Mouse (Mus musculus) erythroid progenitor cell, adult 5-6 weeks (primary cell): Measurements from ENCODE around the gene Utrn. TPM values are rescaled to one million over a fixed set of nuclear protein-coding genes. Genes with fewer than 3 reads are reported as not detected.

Experiments used
- ATAC-seq: replicated peaks from 2 replicates; pipeline ENCODE4 v1.8.0; 2016; ENCODE audit warnings: moderate number of reproducible peaks, mild to moderate bottlenecking, moderate TSS enrichment, inconsistent platforms; ENCODE audit not compliant: poor library complexity, low FRiP score, severe bottlenecking
- total RNA-seq, 2 experiments: library from RNA; stranded (forward) in 1 of 2; stranded (reverse) in 1 of 2; fragments of 150-400 nt in 1 of 2; fragments of 186-747, 209-891 nt in 1 of 2; gene quantifications; 2 replicates each; pipeline versions ENCODE4 v1.2.3 to v1.2.4; 2015 to 2017; ENCODE audit warnings: low replicate concordance in 2 of 2

Gene Utrn
- total RNA-seq, 2 experiments from 2014 or later, result 6.3 to 23.5 TPM

DNA sequence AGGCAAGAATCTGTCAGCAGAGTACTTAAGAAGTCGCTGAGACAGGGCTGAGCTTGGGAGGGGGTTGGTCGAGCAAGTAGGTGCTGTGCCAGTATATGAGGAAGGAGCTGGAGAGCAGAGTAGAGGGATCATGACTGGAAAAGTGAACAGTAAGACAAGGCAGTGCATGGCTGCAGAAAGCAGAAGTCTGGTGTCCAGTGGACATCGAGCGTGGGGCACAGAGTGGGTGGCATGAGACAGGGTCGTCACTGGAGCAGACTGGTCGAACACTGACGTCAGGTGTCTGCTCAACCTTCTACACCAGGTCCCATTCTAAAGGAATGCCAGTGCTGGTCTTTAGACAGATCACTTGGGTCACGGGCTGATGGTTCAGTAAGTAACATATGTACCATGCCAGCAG is 371.6 kb downstream of the Utrn start:
- 0 out of 2 replicates have a peak, but pooled peaks have one; percentile 19 for ATAC-seq

DNA sequence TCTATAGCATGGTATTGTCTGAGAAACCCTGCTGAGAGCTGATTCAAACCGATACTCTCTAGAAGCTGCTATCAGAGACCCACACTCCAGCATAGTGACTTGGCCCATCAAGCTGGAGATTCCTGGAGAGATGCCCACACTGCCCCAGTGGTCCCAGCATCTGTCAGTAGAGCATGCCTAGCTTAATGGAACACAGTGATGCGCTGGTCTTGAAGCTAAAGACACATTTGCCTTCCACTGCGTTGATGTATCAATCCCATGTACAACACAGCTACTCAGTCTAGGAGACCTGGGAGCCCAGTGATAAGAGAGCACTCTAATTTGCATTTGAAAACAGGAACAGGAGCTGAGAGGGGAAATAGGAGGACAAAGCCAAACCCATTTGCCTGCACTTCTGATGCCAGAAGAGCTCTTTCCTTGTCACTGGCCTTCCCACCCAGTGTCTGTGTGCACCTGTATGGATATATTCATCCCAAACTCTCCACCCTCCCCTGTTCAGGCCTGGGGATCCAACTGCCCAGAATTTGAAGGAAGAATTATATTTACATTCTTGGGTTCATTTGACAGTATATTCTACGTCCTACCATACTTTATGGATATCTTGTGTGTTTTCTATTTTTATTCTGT is 379.5 kb downstream of the Utrn start:
- ATAC-seq, result no peak

DNA sequence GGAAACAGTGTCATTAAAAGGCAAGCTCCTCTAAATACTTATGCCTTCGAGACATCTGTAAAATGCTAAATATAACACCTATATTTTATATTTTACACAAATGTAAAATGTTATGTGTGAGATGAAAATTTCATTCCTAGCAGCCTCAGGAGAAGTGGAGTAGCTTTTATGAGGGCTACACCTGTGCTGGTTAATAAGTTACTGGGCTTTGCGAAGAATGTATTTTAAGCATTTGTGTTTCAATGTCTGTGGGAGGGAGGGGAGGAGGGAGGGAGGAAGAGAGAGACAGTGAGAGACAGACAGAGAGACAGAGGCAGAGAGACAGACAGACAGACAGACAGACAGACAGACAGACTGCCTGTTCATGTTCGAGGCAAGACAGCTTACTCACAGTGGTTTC is 380.6 kb downstream of the Utrn start:
- no peak for ATAC-seq

DNA sequence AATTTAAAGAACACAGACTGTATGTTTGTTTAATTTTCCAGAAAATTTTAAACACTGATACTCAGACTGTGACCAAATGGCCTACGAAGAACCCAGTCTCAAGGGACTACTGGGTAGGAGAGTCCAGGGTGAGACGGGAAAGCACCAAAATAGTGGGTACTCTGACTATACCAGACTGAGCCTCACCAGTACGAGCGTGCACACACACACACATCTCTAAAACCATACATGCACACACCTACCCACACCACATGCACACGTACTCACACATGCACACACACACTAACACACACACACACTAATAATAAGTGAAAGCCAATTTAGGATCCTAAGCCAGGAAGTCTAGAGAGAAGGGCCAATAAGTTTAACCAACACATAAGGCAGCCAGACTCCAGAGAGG is 381.0 kb downstream of the Utrn start:
- ATAC-seq, result no peak

DNA sequence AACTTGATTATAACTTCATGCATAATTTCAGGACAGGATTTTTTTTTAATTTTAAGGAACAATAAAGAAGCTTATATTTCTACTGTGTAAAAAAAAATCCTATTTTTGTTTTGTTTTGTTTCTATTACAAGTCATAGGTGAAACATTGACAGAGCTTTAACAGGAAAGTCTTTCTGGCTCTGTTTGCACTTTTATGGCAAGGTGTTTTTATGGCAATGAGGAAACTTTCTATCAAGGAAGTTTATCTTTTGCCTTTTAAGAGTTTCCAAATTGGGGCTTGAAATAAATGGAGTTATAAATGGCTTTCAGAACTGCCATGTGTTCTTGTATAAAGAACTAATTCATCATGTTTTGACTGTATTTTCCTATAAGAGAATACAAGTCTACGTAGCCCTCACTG is 385.7 kb downstream of the Utrn start:
- no peak for ATAC-seq

DNA sequence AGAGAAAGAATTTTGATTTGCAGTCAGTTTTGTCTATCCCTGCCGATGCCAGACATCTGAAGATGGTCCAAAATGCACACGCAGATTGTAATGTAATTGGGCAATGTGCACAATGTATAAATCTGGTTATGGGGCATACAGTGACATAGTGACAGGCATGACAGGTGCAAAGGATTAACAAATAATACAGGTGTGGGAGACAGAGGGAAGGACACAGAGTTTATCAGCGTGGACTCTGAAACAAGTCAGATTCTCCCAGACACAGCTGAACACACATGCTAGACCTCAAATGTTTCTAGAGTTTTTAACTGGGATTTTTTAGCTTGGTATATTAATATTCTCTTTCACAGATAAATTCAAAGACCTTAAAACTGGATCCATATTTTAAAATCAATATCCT is 386.2 kb downstream of the Utrn start:
- ATAC-seq, result no peak

DNA sequence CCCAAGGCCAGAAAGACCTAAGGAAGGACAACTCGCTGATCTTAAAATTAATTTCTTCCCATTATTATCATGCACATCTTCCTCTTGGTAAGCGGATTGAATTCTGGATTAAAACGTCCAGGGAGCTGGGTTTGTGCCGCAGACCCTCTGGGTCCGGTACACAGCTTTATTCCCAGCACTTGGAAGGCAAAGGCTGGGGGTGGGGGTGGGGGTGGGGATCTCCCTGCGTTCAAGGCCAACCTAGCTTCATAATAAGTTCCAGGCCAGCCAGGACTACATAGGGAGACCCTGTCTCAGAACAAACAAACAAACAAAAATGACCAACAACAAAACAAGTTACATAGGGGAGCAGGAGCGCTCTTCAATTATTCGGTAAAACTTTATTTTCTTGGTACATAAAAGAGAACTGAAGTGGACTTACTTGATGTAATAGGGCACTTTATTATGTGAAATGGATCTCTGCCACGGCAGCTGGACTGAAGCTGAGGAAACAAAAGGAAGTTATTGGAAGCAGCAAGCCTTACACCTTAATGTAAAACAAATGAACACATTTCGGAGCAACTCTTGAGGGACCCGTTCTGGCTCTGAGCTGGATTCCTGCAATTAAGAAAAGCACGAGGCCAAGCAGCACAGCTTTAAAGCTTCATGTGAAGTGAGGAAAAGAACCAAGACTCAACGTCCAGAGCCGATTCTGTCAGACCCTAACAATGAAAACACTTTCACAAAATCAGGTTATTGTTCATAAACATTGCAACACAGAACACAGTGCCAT is 394.1 kb downstream of the Utrn start:
- ATAC-seq, result no peak

DNA sequence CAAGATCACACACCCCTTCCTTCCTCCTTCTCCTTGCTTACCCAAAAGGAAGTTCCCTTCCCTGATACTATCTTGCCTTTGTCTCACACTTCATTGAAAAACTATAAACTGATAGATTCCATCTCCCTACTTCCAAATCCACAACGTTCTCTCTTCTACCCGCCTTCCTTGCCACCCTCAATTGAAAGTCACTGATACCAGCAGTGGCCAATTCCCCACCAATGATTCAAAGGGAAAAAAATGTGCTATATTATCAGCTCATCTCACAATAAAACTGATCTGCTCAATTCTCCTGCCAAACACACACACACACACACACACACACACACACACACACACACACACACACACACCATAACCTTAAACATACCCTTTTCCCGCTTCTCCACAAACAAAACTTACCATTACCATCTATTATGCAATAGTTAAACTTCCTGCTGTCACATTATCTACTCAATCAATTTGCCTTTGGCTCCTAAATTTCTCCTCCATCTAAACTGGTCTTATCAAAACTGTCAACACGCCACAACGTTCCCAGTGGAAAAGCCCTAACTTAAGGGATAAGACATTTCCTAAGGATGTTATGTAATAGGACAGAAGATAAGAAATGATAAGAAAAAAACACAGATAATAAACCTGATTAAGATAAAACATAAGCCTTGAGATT is 399.6 kb downstream of the Utrn start:
- no peak for ATAC-seq

DNA sequence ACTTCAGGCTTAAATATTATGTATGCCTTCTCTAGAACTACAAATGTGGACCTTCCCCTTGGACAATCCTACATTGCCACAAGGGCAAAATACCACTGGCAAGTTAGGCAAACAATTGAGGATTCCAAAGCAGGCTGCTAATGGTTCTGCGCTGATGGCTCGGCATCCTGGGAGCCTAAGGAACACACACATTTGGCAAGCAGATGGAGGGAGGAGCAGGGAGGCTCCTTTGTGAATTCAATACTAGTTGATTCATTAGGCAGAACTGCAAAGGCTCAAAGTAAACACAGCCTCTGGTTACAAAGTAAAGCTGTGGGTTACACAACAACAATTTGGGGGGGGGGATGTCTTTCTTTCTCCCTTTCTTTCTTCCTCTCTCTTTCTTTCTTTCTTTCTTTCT is 401.6 kb downstream of the Utrn start:
- no peak for ATAC-seq

DNA sequence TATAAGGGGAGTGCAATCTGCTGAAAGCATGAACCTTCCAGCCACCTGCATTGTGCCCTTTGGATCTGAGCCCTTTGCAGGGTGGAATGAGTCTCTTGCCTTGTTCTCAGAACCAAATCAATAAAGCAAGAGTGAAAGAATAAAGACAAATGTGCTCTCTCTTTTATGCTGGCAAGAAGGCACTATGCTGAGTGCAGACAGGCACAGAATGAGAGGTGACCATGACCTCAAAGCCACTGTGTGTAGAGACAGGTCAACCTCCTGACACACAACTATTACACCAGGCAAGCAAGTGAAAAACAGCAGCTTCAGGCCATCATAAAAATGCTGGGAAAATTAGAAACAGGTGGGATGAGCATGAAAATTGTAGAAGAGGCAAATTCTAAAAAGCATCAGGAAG is 408.2 kb downstream of the Utrn start:
- ATAC-seq, result no peak

DNA sequence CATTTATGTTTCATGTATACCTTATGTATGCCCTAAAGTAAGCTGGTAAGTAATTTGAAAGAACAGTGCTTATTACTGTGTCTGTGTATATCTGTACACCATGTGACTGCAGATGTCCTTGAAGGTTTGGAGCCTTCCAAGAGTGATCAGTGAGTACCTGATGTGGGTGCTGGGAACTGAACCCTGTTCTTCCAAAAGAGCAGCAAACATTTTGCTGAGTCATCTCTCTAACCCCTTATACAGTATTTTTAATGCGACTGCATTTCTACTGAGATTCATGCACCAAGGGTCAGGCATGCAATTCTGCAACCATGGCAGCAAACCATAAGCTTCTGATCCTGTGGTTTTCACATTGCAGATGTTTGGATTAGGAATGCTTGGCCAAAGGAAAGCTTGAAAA is 412.3 kb downstream of the Utrn start:
- no peak for ATAC-seq

DNA sequence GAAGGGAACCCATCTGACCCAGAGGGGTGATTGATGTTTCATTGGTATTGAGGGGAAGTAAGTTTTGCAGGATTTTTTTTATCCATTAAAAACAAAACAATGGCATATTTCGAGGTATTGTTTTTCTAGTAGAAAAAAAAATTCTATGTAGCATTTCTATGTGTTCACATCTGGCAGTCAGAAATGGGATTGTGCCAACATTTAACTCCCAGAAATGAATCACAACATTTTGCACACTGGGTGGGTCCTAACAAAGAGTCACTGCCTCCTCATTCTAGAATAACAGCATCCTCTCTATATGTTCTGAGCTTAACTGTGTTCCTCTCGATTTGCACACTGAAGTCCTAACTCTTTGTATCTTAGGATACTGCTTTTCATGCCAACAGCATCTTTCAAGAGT is 416.5 kb downstream of the Utrn start:
- no peak for ATAC-seq

DNA sequence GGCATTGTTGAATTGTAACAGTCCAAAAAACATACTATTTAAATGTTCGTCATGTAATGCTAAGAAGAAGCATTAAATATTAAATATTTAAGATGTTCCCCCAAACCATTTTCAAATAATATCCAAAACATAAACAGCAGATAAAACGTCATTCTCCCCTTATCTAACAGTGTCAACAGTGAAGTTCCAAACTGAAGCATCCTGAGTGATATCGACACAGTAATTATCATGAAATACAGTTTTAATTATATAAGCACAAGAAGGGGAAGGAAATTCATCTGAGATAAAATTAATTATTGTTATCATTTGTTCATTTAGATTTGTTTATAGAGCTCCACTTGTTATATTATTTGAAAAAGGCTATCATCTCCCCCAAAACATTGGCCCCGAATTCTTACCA is 425.0 kb downstream of the Utrn start:
- no peak for ATAC-seq

DNA sequence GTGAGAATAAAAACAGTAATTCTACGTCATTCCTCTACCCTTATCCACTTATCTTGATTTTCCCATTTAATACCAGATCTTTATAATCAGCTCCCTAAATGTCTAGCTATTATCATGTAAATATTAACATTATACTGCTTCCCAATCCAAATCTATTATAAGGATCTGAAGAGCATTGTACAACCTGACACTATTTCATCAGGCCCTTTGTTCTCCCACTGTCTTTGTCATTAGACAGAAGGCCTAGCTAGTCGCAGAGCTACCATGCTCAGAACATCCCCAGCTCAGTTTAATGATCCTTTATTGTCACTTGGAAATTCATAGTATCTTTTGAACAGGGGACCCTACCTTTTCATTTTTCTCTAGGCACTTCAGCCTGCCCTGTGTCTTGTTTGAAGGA is 436.0 kb downstream of the Utrn start:
- no peak for ATAC-seq

DNA sequence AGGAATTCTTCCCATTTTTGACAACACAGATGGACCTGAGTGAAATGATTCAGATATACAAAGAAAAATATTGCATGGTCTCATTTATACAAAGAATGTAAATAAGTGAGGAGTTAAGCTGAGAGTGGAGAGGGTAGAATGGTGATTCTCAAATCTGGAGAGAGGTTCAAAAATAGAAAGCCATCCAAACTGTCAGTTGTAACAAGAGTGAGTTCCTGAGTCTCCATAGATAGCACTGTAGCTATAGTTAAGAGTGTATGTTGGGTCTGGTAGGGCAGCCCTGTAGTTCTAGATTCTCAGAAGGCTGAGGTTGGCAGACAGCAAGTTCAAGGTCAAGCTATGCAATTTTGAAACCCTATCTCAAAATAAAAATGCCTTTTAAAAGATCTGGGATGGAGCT is 438.8 kb downstream of the Utrn start:
- ATAC-seq, result no peak

DNA sequence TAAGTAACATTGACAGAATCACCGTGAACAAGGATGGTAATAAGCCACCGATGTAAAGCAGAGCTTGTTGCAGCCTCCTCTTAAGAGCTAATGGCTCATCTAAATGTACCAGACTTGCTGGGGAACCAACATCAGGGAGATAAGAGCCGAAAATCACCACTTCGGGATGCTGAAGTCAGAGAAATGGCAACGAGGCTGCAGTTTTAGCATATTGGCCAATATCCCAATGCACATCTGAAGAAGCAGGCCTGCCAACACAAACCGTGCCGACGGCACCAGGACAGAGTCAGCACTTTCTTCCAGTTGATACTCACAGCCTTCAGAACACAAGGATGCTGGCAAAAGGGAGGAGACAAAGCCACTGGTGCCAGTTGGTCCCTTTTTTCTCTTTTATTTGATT is 442.3 kb downstream of the Utrn start:
- ATAC-seq, result no peak

DNA sequence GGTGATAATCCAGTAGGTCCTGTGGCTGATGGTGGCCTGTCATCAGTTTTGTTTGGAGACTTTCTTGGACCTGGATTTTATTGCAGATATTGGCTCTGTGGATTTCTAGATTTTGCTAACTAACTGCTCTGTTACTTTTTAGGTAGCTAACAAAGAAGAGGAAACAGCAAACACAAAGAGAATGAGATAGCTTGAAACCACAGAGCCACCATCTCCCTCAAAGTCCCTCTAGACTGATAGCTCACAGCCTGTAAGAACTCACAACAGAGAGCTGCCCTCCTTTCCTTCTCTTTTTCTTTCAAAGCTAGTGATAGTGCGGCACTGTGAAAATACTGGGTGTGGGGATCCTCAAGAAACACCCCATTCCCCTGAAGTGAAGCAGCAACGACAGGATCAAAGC is 444.2 kb downstream of the Utrn start:
- ATAC-seq, result no peak

DNA sequence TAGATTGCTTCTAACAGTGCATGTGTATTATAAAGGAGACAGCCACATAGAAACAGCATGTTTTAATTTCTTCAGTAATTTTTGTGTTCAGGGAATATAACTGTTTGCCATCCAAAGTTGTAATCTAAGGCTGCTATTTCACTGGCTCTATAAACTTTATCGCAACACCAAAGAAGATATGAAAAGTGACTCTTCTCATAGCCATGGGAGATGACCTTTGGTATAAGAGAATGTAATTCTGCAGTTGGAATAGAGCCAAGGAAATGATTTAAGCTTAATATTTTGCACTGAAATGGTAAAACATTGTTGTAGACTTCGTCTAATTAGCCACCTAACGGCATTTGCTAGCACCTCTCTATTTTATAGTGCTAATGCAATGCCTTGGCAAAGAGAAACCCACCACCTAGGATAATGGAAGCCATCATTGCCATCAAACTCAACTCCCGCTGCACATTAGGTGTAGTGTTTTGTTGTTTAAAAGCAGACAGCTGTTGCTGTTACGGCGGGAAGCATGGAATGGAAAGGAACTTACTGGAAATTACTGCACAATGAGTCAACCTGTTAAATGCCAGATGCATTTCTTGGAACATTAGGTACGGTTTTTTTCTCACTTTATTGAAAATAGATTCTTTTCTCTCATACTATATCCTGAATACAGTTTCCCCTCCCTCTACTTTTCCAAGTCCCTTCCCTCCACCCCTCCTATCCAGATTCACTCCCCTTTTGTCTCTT is 445.0 kb downstream of the Utrn start:
- ATAC-seq, result no peak

DNA sequence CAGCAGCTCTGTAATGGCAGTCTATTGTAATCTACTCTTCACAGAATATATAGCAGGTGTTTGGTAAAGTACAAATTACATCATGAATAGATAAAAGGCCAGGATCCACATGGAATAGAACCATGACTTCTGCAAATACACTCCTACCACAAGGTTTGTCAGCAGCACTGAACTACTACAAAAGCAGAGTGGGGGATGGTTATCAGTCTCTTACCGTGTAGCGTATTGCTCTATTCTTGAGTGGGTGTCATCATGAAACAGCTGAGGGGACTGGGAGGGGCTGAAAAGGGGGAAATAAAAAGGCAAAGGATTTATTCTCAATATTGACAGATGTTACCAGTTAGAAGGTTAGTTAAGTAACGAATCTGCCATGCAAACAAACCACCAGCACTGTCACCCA is 454.2 kb downstream of the Utrn start:
- ATAC-seq, result no peak

DNA sequence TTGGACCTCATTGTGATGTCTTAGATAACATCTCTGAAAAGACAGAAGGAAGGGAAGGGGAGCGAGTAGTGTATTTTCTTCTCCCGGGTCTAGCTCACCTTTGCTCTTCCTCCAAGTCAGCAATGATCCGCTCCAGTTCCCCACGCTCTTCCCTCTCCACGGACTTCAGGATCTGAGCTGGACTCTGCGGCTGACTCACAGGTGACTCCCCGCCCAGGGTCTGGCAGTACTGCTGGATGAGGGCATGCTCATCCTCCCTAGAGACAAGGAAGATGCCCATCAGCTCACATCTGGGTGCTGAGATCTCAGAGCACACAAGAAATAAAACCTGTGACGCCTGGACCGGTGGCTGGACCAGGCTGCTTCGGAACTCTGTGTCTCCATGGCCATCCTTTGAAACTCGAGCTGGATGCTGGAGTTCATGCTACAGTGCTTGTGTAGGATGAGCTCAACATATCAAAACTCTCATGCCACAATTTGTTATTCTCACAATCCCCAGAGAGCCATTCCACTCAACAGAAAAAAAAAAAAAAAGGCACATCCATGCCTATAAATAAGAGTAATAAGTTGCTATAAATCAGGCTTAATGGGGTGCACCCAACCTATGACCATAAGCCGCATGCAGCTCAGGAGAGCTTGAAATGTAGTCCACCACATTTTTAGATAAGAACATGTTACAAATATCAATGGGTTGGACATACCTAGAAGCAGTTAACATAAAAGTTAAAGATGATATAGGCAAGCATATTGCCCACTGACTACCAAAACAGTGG is 462.6 kb downstream of the Utrn start:
- no peak for ATAC-seq
